Mouse (Mus musculus): Measurements from ENCODE around the gene Gon4l. TPM values are rescaled to one million over a fixed set of nuclear protein-coding genes. Genes with fewer than 3 reads are reported as not detected.
"Not testable (repeated sequence)": the region's sequence is repeated elsewhere in the genome, so short reads cannot be mapped to it uniquely, and the experiment has no call there.

The Gon4l gene
- polyA plus RNA-seq, 1 experiment from 2014 or later, result 12.3 TPM

- Histone ChIP-seq H3K9ac (replicated peaks) (no peak overlapping the region), H3K9me3 (replicated peaks) (no peaks in the 10 kb centered on the region), H3K4me1 (no peaks in the 10 kb centered on the region), H3K27me3 (replicated peaks) (no peaks in the 10 kb centered on the region), H3K27ac (replicated peaks) (no peak overlapping the region), H3K36me3 (peaks cover 82% of the 10 kb centered on the region), H3K4me2 (no peak overlapping the region), H3K4me3 (replicated peaks) (no peak overlapping the region)
- WGBS, result 94% methylated on average over 3 of the region's 3 CpGs
- ATAC-seq (ENCODE audit: low FRiP score), result no peak
Observed at GRCm38 (mm10) chr3:88862129-88862528, 27.1 kb downstream of the Gon4l start.

GRCm38 (mm10) chr3:88866735-88867134 is 31.7 kb downstream of the Gon4l start:
- not testable (repeated sequence) for H3K27me3 ChIP-seq (replicated peaks); H3K4me2 ChIP-seq; H3K27ac ChIP-seq (replicated peaks); H3K4me3 ChIP-seq (replicated peaks); H3K9me3 ChIP-seq (replicated peaks); H3K4me1 ChIP-seq; H3K9ac ChIP-seq (replicated peaks); ATAC-seq (ENCODE audit: low FRiP score)
- no CpG with 5 or more reads among the region's 3 CpGs for WGBS
- peaks cover 40% of the 10 kb centered on the region for H3K36me3 ChIP-seq

GRCm38 (mm10) chr3:88867177-88867576 is 32.1 kb downstream of the Gon4l start:
- H3K27me3 ChIP-seq (replicated peaks); H3K4me1 ChIP-seq; H3K4me2 ChIP-seq; H3K27ac ChIP-seq (replicated peaks); H3K9me3 ChIP-seq (replicated peaks); ATAC-seq (ENCODE audit: low FRiP score); H3K9ac ChIP-seq (replicated peaks); H3K4me3 ChIP-seq (replicated peaks): not testable (repeated sequence)
- no CpG with 5 or more reads among the region's 8 CpGs for WGBS
- H3K36me3 ChIP-seq, result peaks cover 36% of the 10 kb centered on the region

- H3K4me1 ChIP-seq; H3K27me3 ChIP-seq (replicated peaks); H3K9ac ChIP-seq (replicated peaks); H3K4me2 ChIP-seq; ATAC-seq (ENCODE audit: low FRiP score); H3K9me3 ChIP-seq (replicated peaks); H3K4me3 ChIP-seq (replicated peaks); H3K27ac ChIP-seq (replicated peaks): not testable (repeated sequence)
- WGBS, result 100% methylated on average over 1 of the region's 4 CpGs
- H3K36me3 ChIP-seq, result peaks cover 25% of the 10 kb centered on the region
Observed at GRCm38 (mm10) chr3:88868449-88868848, 33.4 kb downstream of the Gon4l start.

- H3K36me3 ChIP-seq; H3K27me3 ChIP-seq (replicated peaks); H3K9ac ChIP-seq (replicated peaks); H3K27ac ChIP-seq (replicated peaks); ATAC-seq (ENCODE audit: low FRiP score); H3K4me3 ChIP-seq (replicated peaks); H3K4me2 ChIP-seq; H3K4me1 ChIP-seq; H3K9me3 ChIP-seq (replicated peaks): not testable (repeated sequence)
- 97% methylated on average over 4 of the region's 4 CpGs for WGBS
Observed at GRCm38 (mm10) chr3:88882536-88882935, 47.5 kb downstream of the Gon4l start.

GRCm38 (mm10) chr3:88893011-88893410 is 58.0 kb downstream of the Gon4l start:
- H3K27me3 ChIP-seq (replicated peaks); H3K9ac ChIP-seq (replicated peaks); H3K4me1 ChIP-seq; H3K9me3 ChIP-seq (replicated peaks); H3K4me3 ChIP-seq (replicated peaks); H3K27ac ChIP-seq (replicated peaks); H3K4me2 ChIP-seq; ATAC-seq (ENCODE audit: low FRiP score): not testable (repeated sequence)
- H3K36me3 ChIP-seq, result peaks cover 21% of the 10 kb centered on the region
- 95% methylated on average over 7 of the region's 7 CpGs for WGBS

- no peak overlapping the region for H3K27ac ChIP-seq (replicated peaks)
- H3K9ac ChIP-seq (replicated peaks), result no peak overlapping the region
- peaks cover 81% of the 10 kb centered on the region for H3K36me3 ChIP-seq
- no peak overlapping the region for H3K4me3 ChIP-seq (replicated peaks)
- H3K27me3 ChIP-seq (replicated peaks), result no peaks in the 10 kb centered on the region
- no peak overlapping the region for H3K4me2 ChIP-seq
- H3K4me1 ChIP-seq, result no peaks in the 10 kb centered on the region
- 90% methylated on average over 3 of the region's 3 CpGs for WGBS
- ATAC-seq (ENCODE audit: low FRiP score), result no peak
- H3K9me3 ChIP-seq (replicated peaks), result no peaks in the 10 kb centered on the region
Observed at GRCm38 (mm10) chr3:88904803-88905202, 69.8 kb downstream of the Gon4l start.

- Histone ChIP-seq H3K27me3 (replicated peaks) (no peaks in the 10 kb centered on the region), H3K4me3 (replicated peaks) (no peak overlapping the region), H3K9ac (replicated peaks) (no peak overlapping the region), H3K27ac (replicated peaks) (no peak overlapping the region), H3K36me3 (peaks cover 86% of the 10 kb centered on the region), H3K4me1 (no peaks in the 10 kb centered on the region), H3K9me3 (replicated peaks) (no peaks in the 10 kb centered on the region), H3K4me2 (no peak overlapping the region)
- WGBS, result 86% methylated on average over 6 of the region's 6 CpGs
- no peak for ATAC-seq (ENCODE audit: low FRiP score)
Observed at GRCm38 (mm10) chr3:88905209-88905608, 70.2 kb downstream of the Gon4l start.

- Histone ChIP-seq H3K4me1 (no peaks in the 10 kb centered on the region), H3K9me3 (replicated peaks) (no peaks in the 10 kb centered on the region), H3K36me3 (peaks cover 88% of the 10 kb centered on the region), H3K4me3 (replicated peaks) (no peak overlapping the region), H3K4me2 (no peak overlapping the region), H3K27ac (replicated peaks) (no peak overlapping the region), H3K27me3 (replicated peaks) (no peaks in the 10 kb centered on the region), H3K9ac (replicated peaks) (no peak overlapping the region)
- 90% methylated on average over 2 of the region's 2 CpGs for WGBS
- no peak for ATAC-seq (ENCODE audit: low FRiP score)
Observed at GRCm38 (mm10) chr3:88905741-88906140, 70.7 kb downstream of the Gon4l start.

- no peak overlapping the region for H3K9ac ChIP-seq (replicated peaks)
- WGBS, result 94% methylated on average over 6 of the region's 6 CpGs
Observed at GRCm38 (mm10) chr3:88906393-88907159, 71.5 kb downstream of the Gon4l start.

GRCm38 (mm10) chr3:88912585-88912984 is 77.6 kb downstream of the Gon4l start:
- Histone ChIP-seq H3K4me1 (peaks cover 22% of the 10 kb centered on the region), H3K4me3 (replicated peaks) (peak overlapping the region; percentile 81), H3K9ac (replicated peaks) (no peak overlapping the region), H3K36me3 (peaks cover 47% of the 10 kb centered on the region), H3K9me3 (replicated peaks) (no peaks in the 10 kb centered on the region), H3K4me2 (peak overlapping the region; percentile 75), H3K27ac (replicated peaks) (no peak overlapping the region), H3K27me3 (replicated peaks) (no peaks in the 10 kb centered on the region)
- ATAC-seq (ENCODE audit: low FRiP score), result no peak
- 89% methylated on average over 7 of the region's 7 CpGs for WGBS

More at GRCm38 (mm10) chr3:88906393-88907159, 71.5 kb downstream of the Gon4l start:
- H3K27ac ChIP-seq (replicated peaks), result no peak overlapping the region
- no peaks in the 10 kb centered on the region for H3K9me3 ChIP-seq (replicated peaks)
- no peak for ATAC-seq (ENCODE audit: low FRiP score)
- H3K4me2 ChIP-seq, result no peak overlapping the region
- H3K36me3 ChIP-seq, result peaks cover 91% of the 10 kb centered on the region
- no peaks in the 10 kb centered on the region for H3K4me1 ChIP-seq
- no peaks in the 10 kb centered on the region for H3K27me3 ChIP-seq (replicated peaks)
- no peak overlapping the region for H3K4me3 ChIP-seq (replicated peaks)

GRCm38 (mm10) chr3:88913511-88914383 is 78.7 kb downstream of the Gon4l start, which contains the start of gene Msto1:
TSS of gene Msto1 (minus strand) at chr3:88913999.
- Histone ChIP-seq H3K27me3 (replicated peaks) (no peaks in the 10 kb centered on the region), H3K36me3 (peaks cover 36% of the 10 kb centered on the region), H3K9me3 (replicated peaks) (no peaks in the 10 kb centered on the region), H3K4me3 (replicated peaks) (peak within 1 kb of the TSS; percentile 81), H3K27ac (replicated peaks) (peak within 1 kb of the TSS; percentile 93), H3K4me2 (peak within 1 kb of the TSS; percentile 75), H3K4me1 (peaks cover 22% of the 10 kb centered on the region), H3K9ac (replicated peaks) (peak within 1 kb of the TSS; percentile 76)
- peak; percentile 98 for ATAC-seq (ENCODE audit: low FRiP score)
- under 1% methylated on average over 61 of the region's 62 CpGs for WGBS

Data from neural tube, embryonic 15.5 days (tissue).